Mouse (Mus musculus): ENCODE measurements around the gene Pnliprp1.

DNA sequence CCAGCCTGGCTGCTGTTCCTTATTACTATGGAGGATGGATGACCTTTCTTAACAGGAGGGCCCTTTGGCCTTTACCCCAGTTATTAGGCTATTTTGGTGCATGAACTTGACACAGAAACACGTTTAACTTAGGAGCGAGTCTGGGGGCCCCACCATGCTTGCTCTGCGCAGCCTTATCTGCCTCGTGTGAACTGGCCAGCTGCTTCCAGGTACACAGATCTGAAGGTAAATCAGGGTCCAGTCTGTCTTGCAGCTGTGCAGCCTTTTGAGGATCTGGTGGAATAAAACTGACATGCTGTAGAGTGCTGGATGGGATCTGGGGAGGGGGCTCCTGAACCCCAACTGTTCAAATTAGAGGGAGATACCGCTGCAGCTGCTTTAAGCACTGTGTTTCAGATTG, 931 bp upstream of the Pnliprp1 start:
- TF ChIP-seq CTCF (IDR thresholded peaks at IDR 0.05; ENCODE audit: borderline replicate concordance, extremely low read depth, insufficient read depth, insufficient read length) (no peak), POLR2A (IDR thresholded peaks at IDR 0.05; ENCODE audit: borderline replicate concordance, extremely low read depth, insufficient read depth, insufficient read length, poor library complexity, severe bottlenecking) (no peak)
